Mouse (Mus musculus): ENCODE data around the gene Zfand3. TPM values are rescaled to one million over a fixed set of nuclear protein-coding genes. Genes with fewer than 3 reads are reported as not detected.
A peak's percentile ranks its signal among the peaks of the same experiment; 100 is the strongest.

Zfand3 gene
- polyA plus RNA-seq, 1 experiment from 2014 or later, result 49.3 TPM

DNA sequence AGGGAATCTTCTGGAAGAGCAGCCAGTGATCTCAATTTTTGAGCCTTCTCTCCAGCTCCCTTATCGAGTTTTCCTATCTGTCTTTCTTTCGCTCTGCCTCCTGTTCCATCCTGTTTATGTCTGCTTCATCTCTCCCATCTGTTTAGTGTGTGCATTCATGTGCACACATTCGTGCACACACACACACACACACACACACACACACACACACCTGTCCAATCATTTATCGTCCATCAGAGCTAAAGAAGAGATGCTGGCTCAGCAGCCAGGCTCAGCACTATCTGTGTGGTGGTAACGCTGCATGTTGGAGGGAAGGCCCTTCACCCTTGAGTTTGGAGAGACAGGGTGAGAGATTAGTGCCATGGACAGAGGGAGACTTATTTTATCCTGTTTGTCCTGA, 21.3 kb upstream of the Zfand3 start:
- 72% methylated on average over 5 of the region's 5 CpGs for WGBS
- H3K27me3 ChIP-seq, result no peaks in the 10 kb centered on the region
- no peak overlapping the region for H3K27ac ChIP-seq
- no peak for ATAC-seq (replicated peaks; ENCODE audit: insufficient number of reproducible peaks, insufficient read depth, low FRiP score, low read depth)
- no peak overlapping the region for H3K9ac ChIP-seq
- H3K4me2 ChIP-seq, result no peak overlapping the region
- no peaks in the 10 kb centered on the region for H3K9me3 ChIP-seq (replicated peaks)
- no peak overlapping the region for H3K4me3 ChIP-seq
- H3K36me3 ChIP-seq, result no peaks in the 10 kb centered on the region
- peaks cover 17% of the 10 kb centered on the region for H3K4me1 ChIP-seq (replicated peaks)

DNA sequence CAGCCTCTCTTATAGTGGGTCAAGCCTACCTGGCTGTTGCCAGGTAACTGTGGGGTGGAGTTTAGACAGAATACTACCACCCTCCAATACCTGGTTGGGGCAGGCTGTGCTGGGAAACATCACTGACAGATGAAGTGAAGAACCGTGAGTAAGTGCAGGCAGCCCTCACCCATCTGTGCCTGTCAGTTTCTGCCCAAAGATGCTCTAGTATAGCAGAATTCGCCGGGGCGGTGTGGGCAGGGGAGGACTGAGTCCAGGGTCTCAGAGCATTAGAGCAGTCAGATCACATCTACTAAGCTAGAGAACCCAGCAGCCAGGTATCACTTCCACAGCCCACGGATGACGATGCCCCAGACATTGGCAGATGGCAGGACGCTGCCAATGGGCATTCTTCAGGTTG, 19.6 kb upstream of the Zfand3 start:
- no peak overlapping the region for H3K4me3 ChIP-seq
- no peak overlapping the region for H3K27ac ChIP-seq
- H3K27me3 ChIP-seq, result no peaks in the 10 kb centered on the region
- ATAC-seq (replicated peaks; ENCODE audit: insufficient number of reproducible peaks, insufficient read depth, low FRiP score, low read depth), result no peak
- H3K9me3 ChIP-seq (replicated peaks), result no peaks in the 10 kb centered on the region
- H3K4me2 ChIP-seq, result no peak overlapping the region
- no peaks in the 10 kb centered on the region for H3K36me3 ChIP-seq
- H3K4me1 ChIP-seq (replicated peaks), result peaks cover 10% of the 10 kb centered on the region; the same call in 1 of the 2 replicates
- H3K9ac ChIP-seq, result no peak overlapping the region
- 74% methylated on average over 7 of the region's 7 CpGs for WGBS

DNA sequence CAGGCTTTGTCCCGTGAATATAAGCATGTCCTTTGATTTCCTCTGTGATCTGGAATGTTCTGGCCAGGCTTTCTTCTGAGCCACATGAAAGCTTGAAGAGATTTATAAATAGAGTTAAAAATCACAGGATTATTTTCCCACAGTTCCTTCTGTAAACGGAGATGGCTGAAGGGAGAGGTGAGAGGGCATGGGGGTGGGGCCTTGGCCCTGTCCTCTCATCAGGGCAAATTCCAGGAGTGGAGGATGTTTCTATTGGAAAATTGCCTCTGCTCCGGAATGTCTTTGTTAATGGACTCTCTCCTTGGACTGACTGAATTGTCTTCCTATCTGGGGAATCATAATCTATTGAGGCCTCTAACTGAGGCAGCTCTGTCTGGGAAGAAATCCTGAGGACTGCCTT, 19.0 kb upstream of the Zfand3 start:
- Histone ChIP-seq H3K9ac (no peak overlapping the region), H3K9me3 (replicated peaks) (no peaks in the 10 kb centered on the region), H3K4me3 (no peak overlapping the region), H3K36me3 (no peaks in the 10 kb centered on the region), H3K27me3 (no peaks in the 10 kb centered on the region), H3K27ac (no peak overlapping the region), H3K4me1 (replicated peaks) (peaks cover 10% of the 10 kb centered on the region; the same call in 1 of the 2 replicates), H3K4me2 (no peak overlapping the region)
- 13% methylated on average over 3 of the region's 3 CpGs for WGBS
- ATAC-seq (replicated peaks; ENCODE audit: insufficient number of reproducible peaks, insufficient read depth, low FRiP score, low read depth), result peak; percentile 60; the same call in 1 of the 2 replicates

DNA sequence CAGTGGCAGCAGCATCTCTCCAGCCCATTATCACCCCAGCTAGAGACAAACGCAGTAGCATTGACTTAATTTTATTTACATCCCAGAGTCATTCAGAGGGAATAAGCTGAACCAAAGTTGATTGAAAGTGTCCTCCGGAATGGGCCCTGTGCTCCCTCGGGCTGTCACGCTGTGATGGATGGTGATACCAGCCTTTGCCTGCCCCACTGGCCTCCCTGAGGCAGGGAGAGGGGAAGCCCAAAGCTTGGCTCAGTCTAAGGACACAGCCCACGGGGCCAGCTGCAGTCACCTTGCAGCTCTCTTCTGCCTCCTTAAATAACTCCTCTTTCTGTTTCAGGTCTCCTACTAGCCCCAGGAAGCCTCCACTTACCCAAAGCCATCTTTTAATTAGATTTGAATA, 16.4 kb upstream of the Zfand3 start:
- ATAC-seq (replicated peaks; ENCODE audit: insufficient number of reproducible peaks, insufficient read depth, low FRiP score, low read depth), result no peak
- Histone ChIP-seq H3K27me3 (no peaks in the 10 kb centered on the region), H3K9me3 (replicated peaks) (no peaks in the 10 kb centered on the region), H3K27ac (no peak overlapping the region), H3K4me2 (no peak overlapping the region), H3K4me1 (replicated peaks) (peaks cover 10% of the 10 kb centered on the region; the same call in 1 of the 2 replicates), H3K9ac (no peak overlapping the region), H3K36me3 (no peaks in the 10 kb centered on the region), H3K4me3 (no peak overlapping the region)
- WGBS, result 21% methylated on average over 5 of the region's 5 CpGs

DNA sequence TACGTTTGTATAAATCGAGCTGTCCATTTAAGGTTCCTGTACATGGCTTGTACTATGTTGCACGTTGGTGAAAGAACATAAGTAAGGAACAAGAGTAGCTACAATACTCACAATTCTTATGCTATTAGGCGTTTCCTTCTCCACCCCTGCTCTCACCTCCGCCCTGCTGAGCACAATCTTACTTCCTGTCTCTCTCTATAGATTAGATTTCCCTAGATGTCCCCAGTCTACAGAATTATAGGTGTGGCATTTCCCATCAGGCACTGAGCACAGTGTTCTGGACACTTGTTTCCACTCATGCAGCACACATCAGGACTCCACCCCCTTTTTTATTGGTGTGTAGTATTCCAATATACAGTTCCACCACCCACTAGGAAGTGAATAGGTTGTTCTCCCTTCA, 14.9 kb upstream of the Zfand3 start:
- WGBS, result 89% methylated on average over 5 of the region's 5 CpGs
- peaks cover 10% of the 10 kb centered on the region; the same call in 1 of the 2 replicates for H3K4me1 ChIP-seq (replicated peaks)
- no peak for ATAC-seq (replicated peaks; ENCODE audit: insufficient number of reproducible peaks, insufficient read depth, low FRiP score, low read depth)

DNA sequence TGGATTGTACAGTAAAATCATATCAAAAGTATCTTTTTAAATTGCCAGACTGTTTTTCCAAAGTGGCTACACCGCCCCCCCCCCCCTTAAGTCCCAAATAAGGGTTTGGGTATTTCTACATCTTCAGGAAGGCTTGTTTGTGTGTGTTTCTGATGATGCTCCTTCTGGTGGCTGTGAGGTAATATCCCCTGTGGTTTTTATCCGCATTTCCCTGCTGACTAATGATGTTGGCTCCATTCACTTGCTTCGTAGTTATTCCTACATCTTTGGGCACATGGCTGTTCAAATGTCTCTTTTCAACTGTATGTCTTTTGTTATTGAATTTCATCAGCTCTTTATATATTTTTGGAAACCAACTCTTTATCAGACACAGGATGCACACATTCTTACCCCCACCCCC, 14.4 kb upstream of the Zfand3 start:
- no peak overlapping the region for H3K4me3 ChIP-seq
- 83% methylated on average over 3 of the region's 3 CpGs for WGBS
- no peak overlapping the region for H3K9ac ChIP-seq
- no peak for ATAC-seq (replicated peaks; ENCODE audit: insufficient number of reproducible peaks, insufficient read depth, low FRiP score, low read depth)
- no peaks in the 10 kb centered on the region for H3K9me3 ChIP-seq (replicated peaks)
- H3K27ac ChIP-seq, result no peak overlapping the region
- H3K36me3 ChIP-seq, result no peaks in the 10 kb centered on the region
- H3K4me2 ChIP-seq, result no peak overlapping the region
- H3K27me3 ChIP-seq, result no peaks in the 10 kb centered on the region
- peaks cover 5% of the 10 kb centered on the region; the same call in 1 of the 2 replicates for H3K4me1 ChIP-seq (replicated peaks)

More for the DNA sequence above, 14.9 kb upstream of the Zfand3 start:
- Histone ChIP-seq H3K27me3 (no peaks in the 10 kb centered on the region), H3K36me3 (no peaks in the 10 kb centered on the region), H3K27ac (no peak overlapping the region), H3K9me3 (replicated peaks) (no peaks in the 10 kb centered on the region), H3K9ac (no peak overlapping the region), H3K4me3 (no peak overlapping the region), H3K4me2 (no peak overlapping the region)

DNA sequence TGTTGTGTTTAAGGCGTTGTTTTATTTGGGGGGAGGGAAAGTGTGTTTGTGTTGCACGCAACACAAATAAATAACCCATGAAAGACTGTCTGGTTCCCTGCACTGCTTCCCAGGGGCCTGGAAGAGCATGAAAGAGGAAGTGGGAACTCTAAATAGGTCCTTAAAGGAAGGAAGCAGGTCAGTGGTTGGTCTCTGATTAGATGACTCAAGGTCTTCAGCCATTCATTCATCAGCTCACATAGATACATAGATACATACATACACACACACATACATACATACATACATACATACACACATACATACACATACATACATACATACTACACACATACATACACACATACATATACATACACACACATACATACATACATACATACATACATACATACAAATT, 13.7 kb upstream of the Zfand3 start:
- Histone ChIP-seq H3K36me3 (no peaks in the 10 kb centered on the region), H3K27me3 (no peaks in the 10 kb centered on the region), H3K4me3 (no peak overlapping the region), H3K4me2 (no peak overlapping the region), H3K4me1 (replicated peaks) (no peaks in the 10 kb centered on the region), H3K9ac (no peak overlapping the region), H3K9me3 (replicated peaks) (no peaks in the 10 kb centered on the region), H3K27ac (no peak overlapping the region)
- ATAC-seq (replicated peaks; ENCODE audit: insufficient number of reproducible peaks, insufficient read depth, low FRiP score, low read depth), result no peak
- 77% methylated on average over 2 of the region's 2 CpGs for WGBS

DNA sequence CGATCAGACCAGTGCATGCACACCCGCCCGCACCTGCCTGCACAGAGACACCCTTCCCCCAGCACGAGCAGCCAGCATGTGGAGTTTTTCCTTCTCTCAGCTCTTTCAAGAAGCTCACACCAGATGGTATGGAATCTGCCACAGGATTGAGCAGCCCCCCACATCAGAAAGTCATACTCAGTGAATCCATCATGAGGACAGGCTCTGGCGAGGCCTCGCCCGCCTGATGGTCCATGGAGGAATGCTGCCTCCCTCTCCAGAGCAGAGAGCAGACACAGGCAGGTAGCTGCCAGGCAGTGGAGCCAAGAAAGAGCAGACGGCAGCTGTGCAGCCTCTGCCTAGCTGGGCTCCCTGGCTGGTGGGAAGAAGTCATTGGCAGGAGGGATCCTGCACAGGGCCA, 11.0 kb upstream of the Zfand3 start:
- Histone ChIP-seq H3K27me3 (no peaks in the 10 kb centered on the region), H3K36me3 (no peaks in the 10 kb centered on the region), H3K9me3 (replicated peaks) (no peaks in the 10 kb centered on the region), H3K4me3 (no peak overlapping the region), H3K4me2 (no peak overlapping the region), H3K27ac (no peak overlapping the region), H3K9ac (no peak overlapping the region), H3K4me1 (replicated peaks) (no peaks in the 10 kb centered on the region)
- ATAC-seq (replicated peaks; ENCODE audit: insufficient number of reproducible peaks, insufficient read depth, low FRiP score, low read depth), result no peak
- 79% methylated on average over 8 of the region's 8 CpGs for WGBS

DNA sequence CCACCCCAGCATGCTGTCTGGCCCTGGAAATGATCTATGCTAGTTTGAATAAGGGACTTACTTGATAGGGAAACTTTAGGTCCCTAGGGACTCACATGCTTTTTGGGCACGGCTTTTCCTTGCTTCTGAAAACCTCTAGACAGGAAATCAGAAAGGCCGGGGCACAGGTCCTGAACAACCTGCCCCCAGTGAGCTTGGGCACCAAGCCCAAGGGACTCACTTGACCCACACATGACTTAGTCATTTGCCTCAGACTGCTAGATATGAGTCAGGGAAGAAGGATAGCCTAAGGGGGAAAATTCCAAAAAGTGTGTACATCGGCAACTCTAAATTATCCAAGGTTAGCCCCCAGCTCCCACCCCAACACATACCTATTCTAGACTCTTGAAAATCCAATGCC, 10.5 kb upstream of the Zfand3 start:
- whole genome bisulfite sequencing, result 66% methylated on average over 3 of the region's 3 CpGs

DNA sequence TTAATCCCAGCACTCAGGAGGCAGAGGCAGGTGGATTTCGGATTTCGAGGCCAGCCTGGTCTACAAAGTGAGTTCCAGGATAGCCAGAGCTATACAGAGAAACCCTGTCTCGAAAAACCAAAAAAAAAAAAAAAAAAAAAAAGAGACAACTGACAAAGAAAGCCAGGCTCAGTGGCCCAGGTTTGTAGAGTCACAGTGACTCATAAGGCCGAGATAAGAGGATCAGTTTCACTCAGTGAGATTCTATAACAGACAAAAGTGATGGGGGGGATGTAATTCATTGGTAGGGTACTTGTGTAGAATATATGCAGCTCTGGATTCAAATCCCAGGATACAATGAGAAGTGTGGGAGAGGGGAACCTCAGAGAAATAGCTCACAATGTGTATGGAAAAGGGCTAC, 10.1 kb upstream of the Zfand3 start:
- Histone ChIP-seq H3K4me2 (no peak overlapping the region), H3K9me3 (replicated peaks) (no peaks in the 10 kb centered on the region), H3K4me1 (replicated peaks) (no peaks in the 10 kb centered on the region), H3K4me3 (no peak overlapping the region), H3K27ac (no peak overlapping the region), H3K36me3 (no peaks in the 10 kb centered on the region), H3K9ac (no peak overlapping the region), H3K27me3 (no peaks in the 10 kb centered on the region)
- WGBS, result 69% methylated on average over 4 of the region's 4 CpGs
- ATAC-seq (replicated peaks; ENCODE audit: insufficient number of reproducible peaks, insufficient read depth, low FRiP score, low read depth), result no peak

More for the DNA sequence above, 10.5 kb upstream of the Zfand3 start:
- Histone ChIP-seq H3K4me3 (no peak overlapping the region), H3K9me3 (replicated peaks) (no peaks in the 10 kb centered on the region), H3K36me3 (no peaks in the 10 kb centered on the region), H3K4me2 (no peak overlapping the region), H3K27ac (no peak overlapping the region), H3K27me3 (no peaks in the 10 kb centered on the region), H3K4me1 (replicated peaks) (no peaks in the 10 kb centered on the region), H3K9ac (no peak overlapping the region)
- no peak for ATAC-seq (replicated peaks; ENCODE audit: insufficient number of reproducible peaks, insufficient read depth, low FRiP score, low read depth)

DNA sequence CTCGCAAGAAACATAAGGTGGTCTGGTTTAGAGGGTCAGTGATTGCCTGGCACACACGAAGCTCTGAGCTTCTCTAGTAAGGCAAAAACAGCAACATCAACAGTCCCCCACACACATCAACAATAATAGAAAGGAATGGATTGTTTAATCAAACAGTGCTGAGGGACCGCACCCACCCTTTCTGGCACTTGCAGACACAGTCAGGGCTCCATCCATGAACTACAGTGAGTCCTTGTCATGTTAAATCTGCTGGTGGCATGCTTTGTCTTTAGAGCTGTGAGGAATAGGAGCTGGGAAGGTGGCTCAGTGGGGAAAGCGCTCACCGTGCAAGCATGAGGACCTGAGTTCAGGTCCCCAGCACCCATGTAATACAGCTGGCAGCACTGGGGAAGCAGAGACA, 8.5 kb upstream of the Zfand3 start:
- H3K4me1 ChIP-seq (replicated peaks), result no peaks in the 10 kb centered on the region
- WGBS, result 89% methylated on average over 5 of the region's 5 CpGs
- no peaks in the 10 kb centered on the region for H3K27me3 ChIP-seq
- no peaks in the 10 kb centered on the region for H3K36me3 ChIP-seq
- no peak overlapping the region for H3K4me2 ChIP-seq
- no peak overlapping the region for H3K27ac ChIP-seq
- no peak overlapping the region for H3K9ac ChIP-seq
- ATAC-seq (replicated peaks; ENCODE audit: insufficient number of reproducible peaks, insufficient read depth, low FRiP score, low read depth), result no peak
- no peaks in the 10 kb centered on the region for H3K9me3 ChIP-seq (replicated peaks)
- H3K4me3 ChIP-seq, result no peak overlapping the region

DNA sequence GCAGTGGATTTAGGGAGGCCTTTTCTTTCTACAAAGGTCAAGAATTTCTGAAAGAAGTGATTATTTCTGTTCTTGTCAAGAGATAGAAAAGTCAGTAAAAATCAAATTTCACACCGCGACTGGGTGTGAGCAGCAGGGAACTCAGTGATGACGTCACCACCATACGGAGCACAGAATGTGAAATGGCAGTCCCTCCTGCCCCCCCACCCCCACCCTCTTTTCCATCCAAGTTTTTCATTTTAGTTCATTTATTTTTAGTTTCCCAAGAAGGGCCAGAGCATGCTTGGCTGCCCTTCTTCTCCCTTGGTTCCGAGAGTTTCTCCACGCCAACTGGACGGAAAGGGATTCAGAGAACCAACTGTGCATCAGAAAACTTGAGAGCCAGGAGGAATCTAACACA, 6.8 kb upstream of the Zfand3 start:
- Histone ChIP-seq H3K4me3 (no peak overlapping the region), H3K27ac (no peak overlapping the region), H3K36me3 (no peaks in the 10 kb centered on the region), H3K9ac (no peak overlapping the region), H3K4me2 (no peak overlapping the region), H3K9me3 (replicated peaks) (no peaks in the 10 kb centered on the region), H3K27me3 (no peaks in the 10 kb centered on the region), H3K4me1 (replicated peaks) (no peaks in the 10 kb centered on the region)
- WGBS, result 78% methylated on average over 7 of the region's 7 CpGs
- ATAC-seq (replicated peaks; ENCODE audit: insufficient number of reproducible peaks, insufficient read depth, low FRiP score, low read depth), result no peak
